Mouse (Mus musculus) myocyte (in vitro differentiated cells): ENCODE data around the gene D5Ertd579e. TPM values are rescaled to one million over a fixed set of nuclear protein-coding genes. Genes with fewer than 3 reads are reported as not detected.
A peak's percentile ranks its signal among the peaks of the same experiment; 100 is the strongest.

ENCODE experiments used
- H3K27me3 ChIP-seq: one replicate; pipeline ENCODE4 v1.6.1; 2011; ENCODE audit not compliant: control insufficient read depth, insufficient read depth, insufficient read length
- H3K36me3 ChIP-seq: one replicate; pipeline ENCODE4 v1.6.1; 2011; ENCODE audit not compliant: control insufficient read depth, insufficient read depth
- H3K4me2 ChIP-seq: one replicate; pipeline ENCODE4 v1.6.1; 2011; ENCODE audit warnings: low read depth, control low read depth
- H3K4me3 ChIP-seq: one replicate; pipeline ENCODE4 v1.5.1; 2011; ENCODE audit warnings: mild to moderate bottlenecking, control low read depth, moderate library complexity
- H3K79me2 ChIP-seq: one replicate; pipeline ENCODE4 v1.6.1; 2011; ENCODE audit not compliant: control insufficient read depth, insufficient read depth
- H3ac ChIP-seq: one replicate; pipeline ENCODE4 v1.6.1; 2011; ENCODE audit not compliant: control insufficient read depth, insufficient read length
- CEBPB ChIP-seq: IDR thresholded peaks from 2 replicates; pipeline ENCODE4 v1.6.1; 2011; ENCODE audit warnings: mild to moderate bottlenecking, moderate library complexity; ENCODE audit not compliant: poor library complexity, insufficient read depth, severe bottlenecking
- E2F4 ChIP-seq: IDR thresholded peaks from one replicate; pipeline ENCODE4 v1.6.1; 2011; ENCODE audit warnings: mild to moderate bottlenecking, control low read depth, moderate library complexity; ENCODE audit not compliant: insufficient read depth
- MAX ChIP-seq: IDR thresholded peaks from one replicate; pipeline ENCODE4 v1.6.1; 2011; ENCODE audit warnings: low read depth, mild to moderate bottlenecking, control low read depth
- MYOD1 ChIP-seq, 3 experiments: IDR thresholded peaks; one replicate each; pipeline ENCODE4 v1.6.1; 2011; ENCODE audit warnings: control low read depth in 2 of 3, low read depth in 2 of 3, mild to moderate bottlenecking in 2 of 3, moderate library complexity in 1 of 3; ENCODE audit not compliant: insufficient read length in 2 of 3, control insufficient read depth in 1 of 3
- MYOG ChIP-seq, 3 experiments: IDR thresholded peaks; one replicate each; pipeline ENCODE4 v1.6.1; 2011; ENCODE audit warnings: control low read depth in 2 of 3, low read depth in 2 of 3, mild to moderate bottlenecking in 2 of 3; ENCODE audit not compliant: insufficient read length in 2 of 3, control insufficient read depth in 1 of 3, insufficient read depth in 1 of 3
- POLR2A ChIP-seq: IDR thresholded peaks from one replicate; pipeline ENCODE4 v1.6.1; 2011; ENCODE audit warnings: low read depth, mild to moderate bottlenecking, control low read depth, moderate library complexity; ENCODE audit not compliant: insufficient read length
- POLR2AphosphoS2 ChIP-seq: IDR thresholded peaks from one replicate; pipeline ENCODE4 v1.6.1; 2011; ENCODE audit warnings: low read depth, control low read depth; ENCODE audit not compliant: insufficient read length
- REST ChIP-seq: IDR thresholded peaks from one replicate; pipeline ENCODE4 v1.6.1; 2011; ENCODE audit warnings: mild to moderate bottlenecking, control low read depth, moderate library complexity; ENCODE audit not compliant: insufficient read depth, insufficient read length
- SRF ChIP-seq: IDR thresholded peaks from one replicate; pipeline ENCODE4 v1.6.1; 2011; ENCODE audit warnings: low read depth; ENCODE audit not compliant: control insufficient read depth, insufficient read length
- TCF12 ChIP-seq: IDR thresholded peaks from one replicate; pipeline ENCODE4 v1.6.1; 2011; ENCODE audit warnings: mild to moderate bottlenecking, control low read depth; ENCODE audit not compliant: poor library complexity, insufficient read depth, severe bottlenecking
- TCF3 ChIP-seq: IDR thresholded peaks from one replicate; pipeline ENCODE4 v1.6.1; 2011; ENCODE audit warnings: low read depth, control low read depth; ENCODE audit not compliant: insufficient read length
- USF1 ChIP-seq: IDR thresholded peaks from one replicate; pipeline ENCODE4 v1.6.1; 2011; ENCODE audit warnings: low read depth, mild to moderate bottlenecking, control low read depth, moderate library complexity
- polyA plus RNA-seq: library from polyadenylated mRNA; unstranded; fragments of >200 nt; fragmentation: generic; extraction: Trizol; gene quantifications from one replicate; pipeline ENCODE4 v1.2.1, GENCODE M21; 2012; ENCODE audit warnings: missing spikeins

The D5Ertd579e gene
- polyA plus RNA-seq, 1 experiment, result 12.3 TPM

- no peak overlapping the region for H3K4me3 ChIP-seq
- no peaks in the 10 kb centered on the region for H3K27me3 ChIP-seq
- H3ac ChIP-seq, result no peak overlapping the region
- H3K36me3 ChIP-seq, result no peaks in the 10 kb centered on the region
- no peaks in the 10 kb centered on the region for H3K79me2 ChIP-seq
- H3K4me2 ChIP-seq, result no peak overlapping the region
- TF ChIP-seq TCF3, result no peak
- TF ChIP-seq POLR2AphosphoS2, result no peak
- TF ChIP-seq MAX, result no peak
- TF ChIP-seq TCF12, result no peak
These were observed 22.1 kb upstream of the D5Ertd579e start for GRCm38 (mm10) chr5:36717889-36718288.

- Histone ChIP-seq H3K36me3 (no peaks in the 10 kb centered on the region), H3K4me2 (no peak overlapping the region), H3K79me2 (no peaks in the 10 kb centered on the region), H3K4me3 (no peak overlapping the region), H3ac (no peak overlapping the region), H3K27me3 (no peaks in the 10 kb centered on the region)
- TF ChIP-seq MYOG (IDR thresholded peaks at IDR 0.05; ENCODE audit: control insufficient read depth in 1 of 3, insufficient read depth in 1 of 3, insufficient read length in 2 of 3, low read depth in 2 of 3) (peak in 1 of 3 experiments; percentile 33), CEBPB (no peak), POLR2AphosphoS2 (no peak)
These were observed 21.0 kb upstream of the D5Ertd579e start for GRCm38 (mm10) chr5:36716816-36717215.

- no peak overlapping the region for H3ac ChIP-seq
- no peaks in the 10 kb centered on the region for H3K27me3 ChIP-seq
- no peak overlapping the region for H3K4me3 ChIP-seq
- no peaks in the 10 kb centered on the region for H3K36me3 ChIP-seq
- H3K79me2 ChIP-seq, result no peaks in the 10 kb centered on the region
- no peak for TF ChIP-seq E2F4
- no peak for TF ChIP-seq TCF3
- TF ChIP-seq POLR2AphosphoS2, result no peak
- no peak for TF ChIP-seq MYOG (IDR thresholded peaks at IDR 0.05; ENCODE audit: control insufficient read depth in 1 of 3, insufficient read depth in 1 of 3, insufficient read length in 2 of 3, low read depth in 2 of 3)
- no peak for TF ChIP-seq POLR2A
- peak in 1 of 3 experiments; percentile 25 for TF ChIP-seq MYOD1 (IDR thresholded peaks at IDR 0.05; ENCODE audit: control insufficient read depth in 1 of 3, insufficient read length in 2 of 3, low read depth in 2 of 3)
- TF ChIP-seq SRF, result no peak
- no peak for TF ChIP-seq TCF12
- H3K4me2 ChIP-seq, result peak overlapping the region; percentile 60
These were observed 19.0 kb upstream of the D5Ertd579e start for GRCm38 (mm10) chr5:36714832-36715231.

- Histone ChIP-seq H3K79me2 (no peaks in the 10 kb centered on the region), H3ac (no peak overlapping the region), H3K36me3 (no peaks in the 10 kb centered on the region), H3K4me3 (no peak overlapping the region), H3K27me3 (no peaks in the 10 kb centered on the region), H3K4me2 (peak overlapping the region; percentile 78)
- TF ChIP-seq TCF3 (no peak), SRF (no peak), POLR2A (no peak), REST (no peak), TCF12 (no peak), USF1 (no peak), MYOD1 (IDR thresholded peaks at IDR 0.05; ENCODE audit: control insufficient read depth in 1 of 3, insufficient read length in 2 of 3, low read depth in 2 of 3) (no peak), POLR2AphosphoS2 (no peak), MAX (no peak), MYOG (IDR thresholded peaks at IDR 0.05; ENCODE audit: control insufficient read depth in 1 of 3, insufficient read depth in 1 of 3, insufficient read length in 2 of 3, low read depth in 2 of 3) (no peak)
These were observed 17.9 kb upstream of the D5Ertd579e start for GRCm38 (mm10) chr5:36713693-36714092.

- TF ChIP-seq MYOD1 (IDR thresholded peaks at IDR 0.05; ENCODE audit: control insufficient read depth in 1 of 3, insufficient read length in 2 of 3, low read depth in 2 of 3) (peak; percentile 22 to 71 (median 40)), POLR2AphosphoS2 (peak; percentile 66), TCF3 (no peak), MYOG (IDR thresholded peaks at IDR 0.05; ENCODE audit: control insufficient read depth in 1 of 3, insufficient read depth in 1 of 3, insufficient read length in 2 of 3, low read depth in 2 of 3) (peak in 2 of 3 experiments; percentile 25 to 74), E2F4 (no peak), USF1 (peak; percentile 85), POLR2A (peak; percentile 69), CEBPB (0 out of 2 replicates have a peak, but pooled peaks have one; percentile 18)
- no peaks in the 10 kb centered on the region for H3K79me2 ChIP-seq
- no peak overlapping the region for H3ac ChIP-seq
- H3K27me3 ChIP-seq, result no peaks in the 10 kb centered on the region
- no peaks in the 10 kb centered on the region for H3K36me3 ChIP-seq
- H3K4me3 ChIP-seq, result no peak overlapping the region
- peak overlapping the region; percentile 78 for H3K4me2 ChIP-seq
These were observed 17.0 kb upstream of the D5Ertd579e start for GRCm38 (mm10) chr5:36712553-36713534.
